Mouse (Mus musculus): ENCODE results near the gene Prkcsh.

The Prkcsh gene

GRCm38 (mm10) chr9:21987592-21988342 lies 14.8 kb upstream of the Prkcsh start:
- DNase-seq: no peak

- DNase-seq: peak; percentile 22
Measured at GRCm38 (mm10) chr9:21988421-21989101, 14.0 kb upstream of the Prkcsh start.

- DNase-seq: peak; percentile 23
Measured at GRCm38 (mm10) chr9:21989230-21990110, 13.1 kb upstream of the Prkcsh start, which contains the start of gene Rgl3. Gene Rgl3 (minus strand): TSS chr9:21989446.

- DNase-seq: no peak
Measured at GRCm38 (mm10) chr9:21992227-21992626, 10.4 kb upstream of the Prkcsh start.

GRCm38 (mm10) chr9:21996178-21996867 lies 6.3 kb upstream of the Prkcsh start:
- no peak for DNase-seq

- DNase-seq: no peak
Measured at GRCm38 (mm10) chr9:22000296-22000695, 2.3 kb upstream of the Prkcsh start.

GRCm38 (mm10) chr9:22001633-22002032 lies 973 bp upstream of the Prkcsh start:
- DNase-seq: no peak

GRCm38 (mm10) chr9:22003163-22003554 lies 553 bp downstream of the Prkcsh start:
- DNase-seq: peak; percentile 38

- DNase-seq: no peak
Measured at GRCm38 (mm10) chr9:22004546-22004945, 1.9 kb downstream of the Prkcsh start.

- no peak for DNase-seq
Measured at GRCm38 (mm10) chr9:22011055-22011454, 8.4 kb downstream of the Prkcsh start.

GRCm38 (mm10) chr9:22012731-22013130 lies 10.1 kb downstream of the Prkcsh start:
- DNase-seq: no peak

- DNase-seq: no peak
Measured at GRCm38 (mm10) chr9:22016245-22016644, 13.6 kb downstream of the Prkcsh start.

- no peak for DNase-seq
Measured at GRCm38 (mm10) chr9:22017208-22017825, 14.7 kb downstream of the Prkcsh start.

- DNase-seq: no peak
Measured at GRCm38 (mm10) chr9:22024592-22024991, 22.0 kb downstream of the Prkcsh start.

GRCm38 (mm10) chr9:22028467-22028866 lies 25.9 kb downstream of the Prkcsh start:
- DNase-seq: no peak

GRCm38 (mm10) chr9:22030386-22030785 lies 27.8 kb downstream of the Prkcsh start:
- no peak for DNase-seq

- no peak for DNase-seq
Measured at GRCm38 (mm10) chr9:22035300-22036044, 32.9 kb downstream of the Prkcsh start.

GRCm38 (mm10) chr9:22037826-22038225 lies 35.2 kb downstream of the Prkcsh start:
- no peak for DNase-seq

- no peak for DNase-seq
Measured at GRCm38 (mm10) chr9:22041832-22042231, 39.2 kb downstream of the Prkcsh start.

GRCm38 (mm10) chr9:22047329-22047728 lies 44.7 kb downstream of the Prkcsh start:
- DNase-seq: no peak

GRCm38 (mm10) chr9:22049315-22049714 lies 46.7 kb downstream of the Prkcsh start:
- DNase-seq: no peak
